Mouse (Mus musculus): Measurements from ENCODE around the gene Nmnat2. TPM values are rescaled to one million over a fixed set of nuclear protein-coding genes. Genes with fewer than 3 reads are reported as not detected.
A peak's percentile ranks its signal among the peaks of the same experiment; 100 is the strongest.

Gene Nmnat2
- 23.7 and 24.3 TPM in 2 replicates for polyA plus RNA-seq (2016; fragmentation: Nextera tagmentation; extraction: Ambion mirVana)

DNA sequence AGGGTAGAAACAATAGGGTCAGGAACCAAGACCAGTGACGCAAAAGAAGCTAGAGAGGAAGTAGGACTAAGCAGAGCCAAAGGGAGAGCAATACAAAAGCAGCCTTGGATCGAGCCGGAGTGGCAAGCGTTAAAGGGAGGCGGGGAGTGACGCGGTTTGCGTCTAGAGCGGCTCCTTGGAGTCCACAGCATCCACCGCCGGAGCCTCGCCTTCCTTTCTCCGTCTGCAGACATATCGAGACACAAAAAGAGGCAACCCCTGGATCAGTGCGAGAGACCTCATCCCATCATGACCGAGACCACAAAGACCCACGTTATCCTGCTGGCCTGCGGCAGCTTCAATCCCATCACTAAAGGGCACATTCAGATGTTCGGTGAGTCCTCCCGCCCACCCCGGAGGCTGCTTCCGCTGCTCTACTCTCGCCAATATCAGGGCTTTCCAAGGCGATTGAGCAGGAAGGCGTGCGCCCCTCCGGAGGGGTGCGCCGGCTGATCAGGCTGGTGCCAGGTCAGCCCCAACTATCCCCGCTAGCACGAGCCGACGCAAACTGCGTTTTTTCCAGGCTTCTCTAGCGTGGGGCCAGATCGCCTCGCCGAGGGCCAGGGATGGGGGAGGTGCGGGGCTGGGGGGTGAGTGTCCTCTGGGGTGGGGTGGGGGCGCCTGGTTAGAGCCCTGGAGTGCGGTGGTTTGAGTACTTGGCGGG, at the start of gene Nmnat2:
Gene Nmnat2, plus strand, starts transcription at position 173 of the 703 bp plus-strand sequence.
- H3K27me3 ChIP-seq: peaks cover 46% of the 10 kb centered on the region

DNA sequence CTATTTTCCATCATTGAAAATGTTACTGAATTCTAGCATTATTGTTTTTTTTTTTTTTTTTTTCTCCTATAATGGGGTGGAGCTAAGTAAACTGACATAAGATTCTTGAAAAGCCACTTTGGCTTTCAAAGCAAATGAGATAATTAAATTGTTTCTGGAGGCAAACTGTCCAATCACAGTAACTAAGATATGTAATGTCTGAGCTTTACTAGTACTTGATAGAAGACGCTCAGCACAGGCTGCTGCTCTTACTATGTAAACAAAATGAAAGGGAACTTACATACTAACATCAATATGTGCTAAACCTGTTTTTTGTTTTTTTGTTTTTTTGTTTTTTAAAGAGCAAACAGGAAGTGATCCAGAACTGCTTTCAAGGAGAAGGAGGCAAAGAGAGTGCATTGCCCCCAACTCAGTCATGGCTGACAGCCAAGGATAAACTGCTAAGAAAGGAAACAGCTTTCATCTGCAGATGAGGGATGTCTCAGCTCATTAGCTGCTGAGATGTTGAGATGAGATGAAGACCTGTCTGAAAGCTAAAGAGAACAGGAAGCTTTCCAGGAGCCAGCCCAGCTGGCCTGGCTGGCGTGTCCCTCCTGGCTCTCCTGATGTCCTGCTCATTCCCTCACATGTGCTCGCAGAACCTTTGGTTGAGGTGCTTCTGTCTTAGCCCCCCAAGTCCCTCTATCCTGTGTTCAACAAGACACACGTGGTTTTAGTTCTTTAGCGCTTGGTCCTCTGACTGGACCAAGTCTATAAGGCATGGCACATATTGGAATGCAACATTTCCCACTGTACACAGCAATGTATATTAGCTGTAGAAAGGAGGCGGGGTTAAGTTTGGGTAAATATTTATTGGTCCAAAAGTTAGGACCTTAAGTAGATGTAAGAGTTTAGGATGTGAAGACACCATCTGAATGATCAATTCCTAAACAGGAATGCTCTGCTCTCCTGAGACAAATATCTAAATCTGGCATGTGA, 41.0 kb upstream of the Nmnat2 start:
- Histone ChIP-seq H3K4me2 (no peak overlapping the region), H3K36me3 (replicated peaks) (no peaks in the 10 kb centered on the region), H3K27ac (no peak overlapping the region), H3K27me3 (no peaks in the 10 kb centered on the region), H3K4me1 (no peaks in the 10 kb centered on the region), H3K9me3 (no peaks in the 10 kb centered on the region), H3K9ac (no peak overlapping the region), H3K4me3 (replicated peaks) (no peak overlapping the region)
- no peak for ATAC-seq (ENCODE audit: low FRiP score)
- WGBS: 83% methylated on average over 6 of the region's 6 CpGs

More for the DNA sequence above, at the start of gene Nmnat2:
- Histone ChIP-seq H3K4me2 (peak within 1 kb of the TSS; percentile 84), H3K27ac (peak within 1 kb of the TSS; percentile 77), H3K4me3 (replicated peaks) (peak within 1 kb of the TSS; percentile 60), H3K9ac (peak within 1 kb of the TSS; percentile 55), H3K36me3 (replicated peaks) (no peaks in the 10 kb centered on the region), H3K4me1 (peaks cover 24% of the 10 kb centered on the region), H3K9me3 (no peaks in the 10 kb centered on the region)
- ATAC-seq (ENCODE audit: low FRiP score): peak; percentile 86
- under 1% methylated on average over 42 of the region's 42 CpGs for WGBS

DNA sequence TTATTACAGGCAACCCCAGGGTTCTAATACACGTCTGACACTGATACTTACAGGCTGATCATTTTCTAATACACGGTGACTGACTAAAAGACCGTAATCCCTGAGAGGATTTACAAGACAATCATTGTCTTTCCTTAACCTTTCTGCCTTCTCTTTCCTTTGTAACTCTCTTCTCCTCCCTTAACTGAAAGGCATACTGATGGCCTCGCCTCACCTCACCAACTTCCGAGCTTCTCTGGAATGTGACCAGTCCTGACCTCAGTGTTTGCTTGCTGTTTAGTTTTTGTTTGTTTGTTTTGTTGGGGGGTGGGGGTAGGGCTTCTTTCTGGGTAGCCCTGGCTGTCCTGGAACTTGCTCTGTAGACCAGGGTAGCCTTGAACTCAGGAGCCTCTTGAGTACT, 39.0 kb upstream of the Nmnat2 start:
- no peak for ATAC-seq (ENCODE audit: low FRiP score)
- H3K9me3 ChIP-seq: no peaks in the 10 kb centered on the region
- no peak overlapping the region for H3K27ac ChIP-seq
- WGBS: 33% methylated on average over 5 of the region's 5 CpGs
- no peak overlapping the region for H3K4me2 ChIP-seq
- no peak overlapping the region for H3K9ac ChIP-seq
- H3K4me3 ChIP-seq (replicated peaks): no peak overlapping the region
- no peaks in the 10 kb centered on the region for H3K4me1 ChIP-seq
- H3K27me3 ChIP-seq: no peaks in the 10 kb centered on the region
- H3K36me3 ChIP-seq (replicated peaks): no peaks in the 10 kb centered on the region

DNA sequence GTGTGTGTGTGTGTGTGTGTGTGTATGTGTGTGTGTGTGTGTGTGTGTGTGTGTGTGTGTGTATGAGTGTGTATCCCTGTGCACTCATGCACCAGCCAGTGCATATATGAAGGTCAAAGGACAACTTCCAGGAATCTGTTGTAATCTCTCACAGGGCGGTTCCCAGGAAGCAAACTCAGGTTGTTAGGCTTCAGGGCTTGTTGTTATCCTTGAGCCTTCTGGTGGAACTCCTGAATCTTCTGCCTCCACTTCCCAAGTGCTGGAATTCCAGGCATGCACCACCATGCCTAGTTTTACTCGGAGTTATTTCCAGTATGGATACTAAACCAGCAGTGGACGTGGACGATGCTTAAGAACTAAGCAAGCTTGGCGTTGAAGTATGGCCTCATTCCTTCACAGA, 37.9 kb upstream of the Nmnat2 start:
- 87% methylated on average over 5 of the region's 5 CpGs for WGBS

DNA sequence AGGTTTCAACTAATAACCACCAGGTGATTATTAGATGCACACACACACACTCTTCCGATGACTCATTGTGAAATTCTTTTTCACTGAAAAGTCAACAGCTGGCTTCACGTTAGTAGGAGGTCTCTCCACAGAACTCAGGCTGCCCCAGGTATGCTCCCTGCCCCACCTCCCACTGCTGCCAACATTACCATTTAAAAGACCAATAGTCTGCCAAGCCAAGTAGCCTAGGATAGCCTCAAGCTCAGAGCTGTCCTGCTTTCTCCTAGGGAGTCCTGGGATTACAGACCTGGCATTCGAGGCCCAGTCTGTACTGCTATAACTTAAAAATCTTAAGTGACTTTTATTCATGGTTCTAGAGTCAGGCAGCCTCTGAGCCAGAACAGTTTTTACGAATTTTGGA, 37.2 kb upstream of the Nmnat2 start:
- Histone ChIP-seq H3K4me1 (no peaks in the 10 kb centered on the region), H3K36me3 (replicated peaks) (no peaks in the 10 kb centered on the region), H3K9ac (no peak overlapping the region), H3K4me3 (replicated peaks) (no peak overlapping the region), H3K27me3 (no peaks in the 10 kb centered on the region), H3K4me2 (no peak overlapping the region), H3K27ac (no peak overlapping the region), H3K9me3 (no peaks in the 10 kb centered on the region)
- WGBS: 71% methylated on average over 4 of the region's 4 CpGs
- ATAC-seq (ENCODE audit: low FRiP score): no peak

More for the DNA sequence above, 37.9 kb upstream of the Nmnat2 start:
- Histone ChIP-seq H3K4me3 (replicated peaks) (no peak overlapping the region), H3K9me3 (no peaks in the 10 kb centered on the region), H3K36me3 (replicated peaks) (no peaks in the 10 kb centered on the region), H3K4me2 (no peak overlapping the region), H3K9ac (no peak overlapping the region), H3K4me1 (no peaks in the 10 kb centered on the region), H3K27me3 (no peaks in the 10 kb centered on the region), H3K27ac (no peak overlapping the region)
- ATAC-seq (ENCODE audit: low FRiP score): no peak

DNA sequence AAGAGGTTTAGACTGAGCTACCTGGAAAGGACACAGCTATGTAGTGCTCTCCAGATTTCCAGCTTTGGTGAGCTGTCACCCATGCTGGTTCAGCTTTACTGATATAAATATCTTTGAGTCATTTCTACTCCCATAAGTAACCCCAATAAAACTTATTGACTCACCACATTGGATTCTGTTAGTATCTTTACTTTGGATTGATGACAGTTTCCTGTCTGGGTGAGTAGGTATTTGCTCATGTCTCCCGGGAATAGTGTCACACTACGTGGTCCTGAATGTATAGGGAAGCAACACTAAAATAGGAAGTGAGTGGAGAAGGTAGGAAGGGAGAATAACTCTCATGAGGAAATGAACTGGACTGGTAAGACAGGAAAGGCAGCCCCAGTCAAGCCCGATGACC, 33.0 kb upstream of the Nmnat2 start:
- Histone ChIP-seq H3K9ac (no peak overlapping the region), H3K27me3 (no peaks in the 10 kb centered on the region), H3K4me3 (replicated peaks) (no peak overlapping the region), H3K27ac (no peak overlapping the region), H3K4me2 (no peak overlapping the region), H3K36me3 (replicated peaks) (no peaks in the 10 kb centered on the region), H3K4me1 (no peaks in the 10 kb centered on the region), H3K9me3 (no peaks in the 10 kb centered on the region)
- no peak for ATAC-seq (ENCODE audit: low FRiP score)
- 86% methylated on average over 3 of the region's 3 CpGs for WGBS

DNA sequence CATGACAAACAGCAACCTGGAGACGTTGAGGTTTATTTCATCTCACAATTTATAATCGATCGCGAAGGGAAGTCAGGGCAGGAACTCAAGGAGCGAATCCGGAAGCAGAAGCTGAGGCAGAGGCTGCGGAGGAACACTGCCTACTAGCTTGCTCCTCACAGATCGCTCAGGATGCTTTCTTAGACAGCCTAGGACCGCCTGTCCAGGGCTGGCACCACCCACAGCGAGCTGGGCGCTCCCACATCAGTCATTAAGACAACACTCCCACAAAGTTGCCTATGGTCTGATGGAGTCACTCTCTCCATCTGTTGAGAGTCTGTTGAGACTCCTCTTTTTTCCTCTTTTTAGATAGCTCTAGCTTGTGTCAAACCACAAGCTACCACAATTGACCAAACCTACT, 20.8 kb upstream of the Nmnat2 start:
- Histone ChIP-seq H3K4me2 (no peak overlapping the region), H3K36me3 (replicated peaks) (no peaks in the 10 kb centered on the region), H3K27ac (no peak overlapping the region), H3K27me3 (no peaks in the 10 kb centered on the region), H3K4me1 (no peaks in the 10 kb centered on the region), H3K9ac (no peak overlapping the region), H3K4me3 (replicated peaks) (no peak overlapping the region), H3K9me3 (no peaks in the 10 kb centered on the region)
- 65% methylated on average over 11 of the region's 11 CpGs for WGBS
- ATAC-seq (ENCODE audit: low FRiP score): no peak

DNA sequence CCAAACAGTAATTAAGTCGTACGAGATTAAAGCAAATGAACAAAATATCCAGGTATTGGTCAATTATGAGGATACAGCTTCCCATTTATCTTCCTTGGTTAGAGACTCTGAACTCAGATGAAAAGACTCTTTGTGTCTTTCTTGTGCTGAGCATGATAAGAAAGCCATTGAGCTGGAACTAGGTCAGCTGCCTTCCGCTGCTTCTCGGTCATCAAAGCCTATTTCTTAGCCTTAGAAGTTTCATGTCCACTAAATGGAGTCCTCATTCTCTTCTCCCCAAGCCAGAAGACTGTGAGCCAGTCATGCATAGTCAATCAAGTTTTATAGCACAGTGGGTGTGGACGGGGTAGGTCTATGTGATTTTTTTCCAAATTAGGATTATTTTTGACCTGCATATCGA, 19.3 kb upstream of the Nmnat2 start:
- H3K4me2 ChIP-seq: no peak overlapping the region
- no peaks in the 10 kb centered on the region for H3K27me3 ChIP-seq
- no peak overlapping the region for H3K9ac ChIP-seq
- no peaks in the 10 kb centered on the region for H3K9me3 ChIP-seq
- no peaks in the 10 kb centered on the region for H3K4me1 ChIP-seq
- no peak overlapping the region for H3K4me3 ChIP-seq (replicated peaks)
- no peak for ATAC-seq (ENCODE audit: low FRiP score)
- H3K27ac ChIP-seq: no peak overlapping the region
- H3K36me3 ChIP-seq (replicated peaks): no peaks in the 10 kb centered on the region
- 62% methylated on average over 6 of the region's 6 CpGs for WGBS

DNA sequence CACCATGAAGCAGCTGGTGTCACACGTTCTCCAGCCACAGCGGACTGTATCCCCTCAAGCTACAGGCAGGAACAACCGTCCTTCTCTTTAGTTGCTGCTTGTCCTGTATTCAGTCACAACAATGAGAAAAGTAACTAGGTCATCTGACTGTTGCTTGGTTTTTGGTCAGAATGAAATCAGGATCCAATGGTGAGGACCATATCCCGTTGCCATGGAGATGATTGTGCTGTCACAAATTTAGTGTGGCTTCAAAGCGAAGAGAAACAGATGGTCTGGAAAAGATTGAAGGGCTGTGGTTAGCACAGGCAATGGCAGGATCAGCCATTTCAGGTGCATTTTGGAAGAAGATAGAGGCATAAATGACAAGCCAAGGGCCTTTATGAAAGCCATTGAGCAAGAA, 18.4 kb upstream of the Nmnat2 start:
- H3K4me1 ChIP-seq: no peaks in the 10 kb centered on the region
- H3K27ac ChIP-seq: no peak overlapping the region
- H3K9ac ChIP-seq: no peak overlapping the region
- ATAC-seq (ENCODE audit: low FRiP score): no peak
- H3K9me3 ChIP-seq: no peaks in the 10 kb centered on the region
- no peaks in the 10 kb centered on the region for H3K27me3 ChIP-seq
- H3K4me2 ChIP-seq: no peak overlapping the region
- no peak overlapping the region for H3K4me3 ChIP-seq (replicated peaks)
- H3K36me3 ChIP-seq (replicated peaks): no peaks in the 10 kb centered on the region
- WGBS: 83% methylated on average over 5 of the region's 5 CpGs

DNA sequence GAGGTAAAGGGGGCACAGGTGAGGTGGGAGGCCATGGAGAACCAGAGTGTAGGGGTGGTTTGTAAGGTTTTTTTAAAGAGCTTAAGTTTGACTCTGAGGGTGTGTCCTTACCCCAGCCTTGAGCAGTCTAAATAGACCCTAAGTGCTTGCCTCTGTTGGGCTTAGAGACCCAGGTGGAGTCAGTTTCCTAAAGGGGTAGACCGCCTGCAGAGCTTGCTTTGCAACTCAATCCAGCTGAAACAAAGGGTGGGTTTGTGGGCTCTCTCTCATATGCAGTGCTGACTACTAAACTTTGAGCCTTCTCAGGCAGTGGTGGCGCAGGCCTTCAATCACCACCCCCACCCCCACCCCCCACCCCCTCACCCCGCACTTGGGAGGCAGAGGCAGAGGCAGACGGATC, 11.8 kb upstream of the Nmnat2 start:
- no peaks in the 10 kb centered on the region for H3K27me3 ChIP-seq
- no peak overlapping the region for H3K9ac ChIP-seq
- WGBS: 35% methylated on average over 4 of the region's 4 CpGs
- H3K9me3 ChIP-seq: no peaks in the 10 kb centered on the region
- no peak overlapping the region for H3K27ac ChIP-seq
- H3K4me2 ChIP-seq: no peak overlapping the region
- no peak for ATAC-seq (ENCODE audit: low FRiP score)
- no peaks in the 10 kb centered on the region for H3K36me3 ChIP-seq (replicated peaks)
- H3K4me1 ChIP-seq: no peaks in the 10 kb centered on the region
- no peak overlapping the region for H3K4me3 ChIP-seq (replicated peaks)

DNA sequence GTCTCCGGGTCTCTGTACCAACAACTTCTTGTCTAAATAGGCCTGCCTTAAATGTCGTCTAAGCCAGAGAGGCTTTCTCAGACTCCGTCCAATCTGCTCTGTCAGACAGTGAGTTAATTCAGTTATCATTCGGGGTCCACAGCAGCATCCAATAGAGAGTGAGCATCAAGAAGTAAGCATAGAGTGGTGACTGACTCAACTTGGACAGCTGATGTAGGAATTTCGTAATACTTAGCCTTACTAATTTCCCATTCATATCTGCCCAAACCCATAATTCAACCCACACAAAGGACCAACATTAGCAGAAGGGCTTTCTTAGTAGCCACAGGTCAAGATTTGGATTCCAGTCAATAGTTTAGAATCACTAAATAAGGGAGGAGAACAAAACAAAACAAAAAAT, 626 bp upstream of the Nmnat2 start:
- H3K4me1 ChIP-seq: peaks cover 24% of the 10 kb centered on the region
- ATAC-seq (ENCODE audit: low FRiP score): no peak

DNA sequence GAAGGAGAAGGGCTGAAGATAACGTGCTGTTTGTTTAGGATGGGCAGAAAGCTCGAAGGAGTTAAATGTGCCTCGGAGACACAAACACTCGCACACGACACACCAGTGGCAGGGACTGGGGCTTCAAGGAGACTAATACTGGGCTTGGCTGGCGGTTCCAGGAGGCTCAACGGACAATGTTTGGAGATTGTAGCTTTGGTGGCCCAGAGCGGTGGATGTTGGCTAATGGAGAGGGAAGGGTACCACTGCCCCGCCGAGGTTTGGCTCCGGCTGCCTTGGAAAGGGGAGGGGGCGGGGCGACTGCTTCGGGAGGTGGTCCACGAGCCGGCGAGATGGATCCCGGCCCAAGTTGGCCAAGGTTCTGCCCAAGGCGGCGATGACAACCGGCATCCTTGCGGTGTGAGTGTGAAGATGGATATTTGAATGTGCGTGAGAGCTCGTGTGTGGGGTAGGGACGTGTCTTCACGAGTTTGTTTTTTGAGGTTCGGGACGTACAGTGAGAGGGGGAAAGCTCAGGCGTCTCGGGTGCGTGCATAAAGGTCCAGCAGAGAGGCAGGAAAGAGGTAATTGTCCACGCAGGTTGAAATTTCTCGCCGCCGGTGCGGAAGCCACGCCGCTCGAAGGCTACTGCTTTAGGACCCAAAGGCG, 895 bp downstream of the Nmnat2 start:
- Histone ChIP-seq H3K27me3 (peaks cover 46% of the 10 kb centered on the region), H3K4me3 (replicated peaks) (peak overlapping the region; percentile 60), H3K9me3 (no peaks in the 10 kb centered on the region), H3K9ac (peak overlapping the region; percentile 55), H3K27ac (peak overlapping the region; percentile 77), H3K36me3 (replicated peaks) (no peaks in the 10 kb centered on the region), H3K4me1 (peaks cover 24% of the 10 kb centered on the region), H3K4me2 (peak overlapping the region; percentile 84)
- WGBS: under 1% methylated on average over 40 of the region's 40 CpGs
- peak; percentile 63 for ATAC-seq (ENCODE audit: low FRiP score)

More for the DNA sequence above, 626 bp upstream of the Nmnat2 start:
- WGBS: 80% methylated on average over 5 of the region's 5 CpGs
- H3K9ac ChIP-seq: no peak overlapping the region
- no peak overlapping the region for H3K4me3 ChIP-seq (replicated peaks)
- no peak overlapping the region for H3K4me2 ChIP-seq
- no peaks in the 10 kb centered on the region for H3K9me3 ChIP-seq
- H3K27ac ChIP-seq: no peak overlapping the region
- no peaks in the 10 kb centered on the region for H3K36me3 ChIP-seq (replicated peaks)
- peaks cover 46% of the 10 kb centered on the region for H3K27me3 ChIP-seq
